8 mouse cellular contexts compared by ENCODE assay signal in genomic region chr12:119237241-119237920, GRCm38 (mm10). TPM values are rescaled to one million over a fixed set of nuclear protein-coding genes. Genes with fewer than 3 reads are reported as not detected.
DNase-seq lines count a peak whose midpoint lies in the region; ATAC-seq and TF ChIP-seq lines count a peak whose summit lies in the region.

No protein-coding gene starts in this region.

- H3K27ac ChIP-seq in embryonic facial prominence, embryonic 12.5 days = peak overlapping the region; percentile 96
- H3K27ac ChIP-seq in liver, embryonic 15.5 days (replicated peaks) = no peak overlapping the region

- H3K9ac ChIP-seq in embryonic facial prominence, embryonic 12.5 days = peak overlapping the region; percentile 69
- no peak overlapping the region for H3K9ac ChIP-seq in liver, embryonic 15.5 days

- no peaks in the 10 kb centered on the region for H3K9me3 ChIP-seq in embryonic facial prominence, embryonic 12.5 days
- H3K9me3 ChIP-seq in liver, embryonic 15.5 days (replicated peaks) = no peaks in the 10 kb centered on the region

- H3K36me3 ChIP-seq in embryonic facial prominence, embryonic 12.5 days = no peaks in the 10 kb centered on the region
- no peaks in the 10 kb centered on the region for H3K36me3 ChIP-seq in liver, embryonic 15.5 days (replicated peaks)

- WGBS in lung, adult 2 months = 18% methylated on average over 13 of the region's 13 CpGs
- WGBS in embryonic facial prominence, embryonic 12.5 days = 2% methylated on average over 13 of the region's 13 CpGs
- WGBS in liver, embryonic 15.5 days (ENCODE audit: insufficient replicate concordance) = 5% methylated on average over 13 of the region's 13 CpGs

- ATAC-seq in embryonic facial prominence, embryonic 12.5 days (ENCODE audit: insufficient number of reproducible peaks, insufficient read depth, low FRiP score, low TSS enrichment) = peak; percentile 58
- ATAC-seq in liver, embryonic 15.5 days (ENCODE audit: insufficient read depth) = no peak

- TF ChIP-seq POLR2A in lung, adult 2 months (IDR thresholded peaks at IDR 0.05; ENCODE audit: borderline replicate concordance, extremely low read depth, low read depth, low read length) = no peak

- DNase-seq in lung, adult 2 months = no peak
- no peak for DNase-seq in lung, postnatal 36 days
- peak; percentile 14 for DNase-seq in heart, postnatal 4 days
- DNase-seq in T-cell, adult 2 months (ENCODE audit: low spot score) = no peak
- DNase-seq in left cerebral cortex, adult 18-20 months (ENCODE audit: low spot score in 2 of 2) = no peak
- DNase-seq in B cell, adult 2 months = no peak

- no peaks in the 10 kb centered on the region for H3K27me3 ChIP-seq in embryonic facial prominence, embryonic 12.5 days
- H3K27me3 ChIP-seq in liver, embryonic 15.5 days = peaks cover 29% of the 10 kb centered on the region

- H3K4me3 ChIP-seq in lung, adult 2 months (replicated peaks; ENCODE audit: extremely low read depth, low read depth, low read length) = peak overlapping the region; percentile 29
- H3K4me3 ChIP-seq in embryonic facial prominence, embryonic 12.5 days = peak overlapping the region; percentile 57
- H3K4me3 ChIP-seq in liver, embryonic 15.5 days (replicated peaks) = peak overlapping the region; percentile 32

- no peaks in the 10 kb centered on the region for H3K4me1 ChIP-seq in lung, adult 2 months (ENCODE audit: control insufficient read depth, insufficient read depth, low read length)
- H3K4me1 ChIP-seq in embryonic facial prominence, embryonic 12.5 days = peaks cover 12% of the 10 kb centered on the region; the same call in 1 of the 2 replicates
- H3K4me1 ChIP-seq in liver, embryonic 15.5 days (replicated peaks) = 0 out of 2 replicates have a peak, but pooled peaks cover 5% of the 10 kb centered on the region

- no peak for TF ChIP-seq CTCF in lung, adult 2 months (IDR thresholded peaks at IDR 0.05; ENCODE audit: insufficient read depth, low read length)

- peak overlapping the region; percentile 80 for H3K4me2 ChIP-seq in embryonic facial prominence, embryonic 12.5 days (replicated peaks)
- H3K4me2 ChIP-seq in liver, embryonic 15.5 days = peak overlapping the region; percentile 57

RNA-seq across cellular contexts. Expression of gene Itgb8, which starts 1.2 kb away (rescaled TPM):
- 0.37 and 0.41 TPM in 2 replicates for polyA plus RNA-seq in lung, adult 2 months (2012; rRNA removed)
- 6.4 and 6.6 TPM in 2 replicates for polyA plus RNA-seq in embryonic facial prominence, embryonic 12.5 days (2016; fragmentation: Nextera tagmentation; extraction: Ambion mirVana)
- total RNA-seq in heart, postnatal 4 days (2021) = 1 to 10 TPM; 3.2 to 4.2 TPM
- polyA plus RNA-seq in liver, embryonic 15.5 days (2015; fragmentation: Nextera tagmentation; extraction: Ambion mirVana) = 0.07 and 0.10 TPM in 2 replicates
- total RNA-seq in left cerebral cortex, adult 18-20 months (2021) = 10 to 100 TPM; 35.8 to 37.6 TPM
